Mouse (Mus musculus) left cerebral cortex, adult 18-20 months (tissue): ENCODE measurements around the gene Fam78b. TPM values are rescaled to one million over a fixed set of nuclear protein-coding genes. Genes with fewer than 3 reads are reported as not detected.
A peak's percentile ranks its signal among the peaks of the same experiment; 100 is the strongest.

ENCODE experiments used
- DNase-seq, 2 experiments: peaks; one replicate each; pipeline ENCODE4 v3.0.0; 2021 to 2022; ENCODE audit warnings: low spot score in 2 of 2, mixed read lengths in 1 of 2
- long read RNA-seq, 2 experiments: library from polyadenylated mRNA; stranded (forward); transcript quantifications; one replicate each; pipeline ENCODE4 v2.0.0; 2021
- total RNA-seq, 2 experiments: library from RNA; stranded (reverse); gene quantifications; 2 replicates each; pipeline ENCODE4 v1.2.3; 2021

Gene Fam78b
- 10 to 100 TPM; 29.4 to 29.7 TPM for total RNA-seq
- long read RNA-seq, experiment 1, full-length matches to known transcripts: 20 of 22 reads
- long read RNA-seq, experiment 1, partial matches to known transcripts: 0 of 22 reads
- long read RNA-seq, experiment 1, other reads (novel, unspliced or antisense): 2 of 22 reads
- long read RNA-seq, experiment 2, full-length matches to known transcripts: 8 of 9 reads
- long read RNA-seq, experiment 2, partial matches to known transcripts: 0 of 9 reads
- long read RNA-seq, experiment 2, other reads (novel, unspliced or antisense): 1 of 9 reads

DNA sequence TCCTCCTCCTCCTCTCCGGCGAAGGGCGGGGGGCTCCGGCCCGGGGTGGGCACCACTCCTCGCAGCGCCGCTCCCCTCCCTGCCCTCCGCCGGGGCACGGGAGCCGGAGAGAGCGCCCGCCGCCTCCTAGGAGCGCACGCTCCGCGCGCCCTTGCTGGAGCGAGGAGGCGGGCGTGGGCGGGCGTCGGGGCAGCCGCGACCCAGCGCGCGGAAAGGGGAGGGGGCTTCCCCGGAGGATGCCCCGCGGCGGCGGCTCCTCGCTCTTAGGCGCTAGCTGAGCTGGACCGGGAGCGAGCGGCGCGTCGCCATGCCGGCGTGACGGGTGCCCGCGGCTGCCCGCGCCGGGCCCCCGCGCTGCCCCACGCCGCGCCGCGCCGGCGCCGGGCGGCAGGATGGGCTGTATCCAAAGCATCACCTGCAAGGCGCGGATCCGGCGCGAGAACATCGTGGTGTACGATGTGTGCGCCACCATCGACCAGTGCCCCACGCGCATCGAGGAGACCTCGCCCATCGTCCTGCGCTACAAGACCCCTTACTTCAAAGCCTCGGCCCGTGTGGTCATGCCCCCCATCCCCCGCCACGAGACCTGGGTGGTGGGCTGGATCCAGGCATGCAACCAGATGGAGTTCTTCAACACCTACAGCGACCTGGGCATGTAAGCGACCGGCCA, at the start of gene Fam78b:
Gene Fam78b (plus strand): TSS at position 244 of the 670 bp plus-strand sequence.
- peak; percentile 41 to 48 for DNase-seq

DNA sequence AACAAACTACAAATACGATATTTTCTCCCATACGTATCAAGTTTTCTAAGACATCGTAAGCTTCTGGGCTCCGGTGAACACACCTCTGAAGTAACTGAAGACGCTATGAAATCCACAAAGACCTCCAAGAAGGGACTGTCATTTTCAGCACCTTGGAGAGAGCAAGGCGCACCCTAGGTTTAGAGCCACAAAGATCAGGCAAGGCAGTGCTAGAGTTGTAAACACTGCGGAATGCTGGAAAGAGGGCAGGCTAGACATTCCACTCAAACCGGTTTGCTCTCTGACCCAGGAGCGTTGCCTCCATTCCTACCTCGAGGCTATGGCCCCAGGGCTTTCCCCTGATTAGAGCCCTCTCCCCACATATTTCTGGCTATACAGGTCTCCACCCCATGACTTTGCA, 36.7 kb upstream of the Fam78b start:
- DNase-seq: no peak

DNA sequence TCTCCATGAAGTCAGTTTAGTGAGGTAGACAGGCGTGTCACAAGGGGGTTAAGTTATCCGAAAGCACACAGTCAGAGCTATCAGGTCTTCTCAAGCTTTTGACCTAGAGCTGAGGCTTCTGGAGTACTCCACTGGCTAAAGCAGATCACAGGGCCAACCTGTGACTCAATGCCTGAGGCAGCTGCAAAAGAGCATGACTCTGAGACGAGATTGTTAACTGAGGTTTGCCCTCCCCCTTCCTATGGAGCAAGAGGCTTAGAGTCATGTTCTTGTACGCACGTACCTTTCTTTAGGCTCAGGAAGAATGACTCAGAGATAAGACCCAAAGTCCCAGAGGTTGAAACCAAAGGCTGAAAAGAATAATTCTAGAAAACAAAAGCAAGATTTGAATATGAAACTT, 32.9 kb upstream of the Fam78b start:
- DNase-seq: no peak

DNA sequence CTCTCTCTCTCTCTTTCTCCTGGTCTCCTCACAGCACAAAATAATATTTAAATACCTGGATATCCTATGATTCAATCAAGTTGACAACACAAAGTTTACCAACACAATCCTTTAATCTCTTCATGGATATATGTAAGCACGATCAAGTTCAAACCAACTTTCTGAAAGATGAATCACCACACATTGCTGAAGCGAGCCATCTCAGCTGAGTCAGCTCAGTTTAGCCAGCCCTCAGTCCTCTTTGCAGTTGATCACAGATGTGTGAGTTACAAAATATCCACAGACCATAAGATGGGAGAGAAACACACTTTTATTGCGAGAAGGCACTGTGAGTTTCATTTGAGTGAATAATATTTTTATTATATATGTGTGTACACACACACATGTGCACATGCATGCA, 27.5 kb upstream of the Fam78b start:
- no peak for DNase-seq

DNA sequence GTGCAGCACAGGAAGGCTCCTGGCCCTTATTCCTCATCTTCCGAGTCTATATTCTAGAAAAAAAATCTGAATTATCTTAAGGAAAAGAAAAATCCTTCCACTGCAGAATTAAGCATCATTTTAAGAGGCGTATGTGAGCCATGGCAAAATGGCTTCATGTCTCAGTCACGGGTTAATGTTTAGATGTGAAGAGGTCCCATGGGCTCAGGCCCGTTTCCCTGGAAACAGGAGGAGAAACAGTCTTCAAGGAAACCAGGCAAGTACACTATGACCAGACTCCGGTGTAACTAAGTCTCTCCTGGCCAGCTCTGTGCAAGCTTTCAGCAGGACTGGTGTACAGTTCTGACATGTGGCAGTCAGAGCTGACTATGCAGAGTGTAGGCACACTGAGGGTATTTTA, 22.6 kb upstream of the Fam78b start:
- DNase-seq: no peak

DNA sequence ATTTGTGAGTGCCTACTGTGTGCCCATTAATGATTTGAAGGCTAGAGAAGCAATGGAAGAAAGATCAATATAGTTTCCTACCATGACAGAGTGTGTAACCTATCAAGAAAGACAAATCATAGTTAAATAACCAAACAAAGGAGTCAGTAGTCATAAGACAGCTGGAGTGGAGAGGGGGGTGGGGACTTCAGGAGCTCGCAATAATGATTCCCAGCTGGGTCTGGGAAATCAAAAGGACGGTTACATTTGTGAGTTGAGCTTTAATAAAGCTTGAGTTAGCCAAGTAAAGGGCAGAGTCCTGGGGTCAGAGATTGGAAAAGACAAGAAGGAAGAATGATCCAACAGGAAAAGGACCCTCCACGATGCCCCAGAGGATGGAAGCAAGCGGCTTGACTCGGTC, 7.0 kb upstream of the Fam78b start:
- no peak for DNase-seq

DNA sequence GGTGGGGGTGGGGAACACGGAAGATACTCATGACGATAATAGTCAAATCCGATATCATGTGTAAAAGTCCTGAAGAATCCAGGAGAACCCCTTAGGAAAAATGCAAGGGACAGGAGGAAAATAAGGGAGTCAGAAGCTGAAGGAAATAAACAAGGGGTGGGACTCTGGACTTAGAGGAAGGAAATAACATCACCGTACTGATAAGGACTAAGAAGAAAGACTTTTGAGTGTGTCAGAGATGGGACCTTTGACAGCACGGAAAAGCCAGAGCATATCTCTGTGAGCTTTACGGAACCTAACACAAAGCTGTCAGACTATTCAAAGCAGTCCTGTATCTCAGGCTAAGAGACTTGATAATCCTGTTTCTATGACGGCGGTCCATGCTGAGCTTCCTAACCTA, 5.0 kb upstream of the Fam78b start:
- DNase-seq: no peak

DNA sequence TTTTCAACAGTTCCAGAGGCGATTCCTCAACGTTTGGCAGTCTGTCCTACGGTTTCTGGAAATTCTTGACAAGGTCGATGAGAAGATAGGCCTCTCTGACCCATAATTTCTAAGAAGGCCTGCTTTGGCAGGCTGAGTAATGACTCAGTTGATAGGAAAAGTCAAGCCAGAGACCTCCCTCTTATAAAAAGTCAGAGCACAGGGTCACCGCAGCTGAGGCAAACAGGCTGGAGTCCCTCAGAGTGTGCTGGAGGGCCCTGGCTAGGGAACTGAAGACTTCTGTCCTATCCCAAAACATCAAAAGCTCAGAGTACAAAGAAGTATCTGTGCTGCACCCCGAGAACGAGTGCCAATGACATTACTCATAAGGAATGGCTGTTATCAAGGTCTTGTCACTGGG, 4.4 kb upstream of the Fam78b start:
- no peak for DNase-seq

DNA sequence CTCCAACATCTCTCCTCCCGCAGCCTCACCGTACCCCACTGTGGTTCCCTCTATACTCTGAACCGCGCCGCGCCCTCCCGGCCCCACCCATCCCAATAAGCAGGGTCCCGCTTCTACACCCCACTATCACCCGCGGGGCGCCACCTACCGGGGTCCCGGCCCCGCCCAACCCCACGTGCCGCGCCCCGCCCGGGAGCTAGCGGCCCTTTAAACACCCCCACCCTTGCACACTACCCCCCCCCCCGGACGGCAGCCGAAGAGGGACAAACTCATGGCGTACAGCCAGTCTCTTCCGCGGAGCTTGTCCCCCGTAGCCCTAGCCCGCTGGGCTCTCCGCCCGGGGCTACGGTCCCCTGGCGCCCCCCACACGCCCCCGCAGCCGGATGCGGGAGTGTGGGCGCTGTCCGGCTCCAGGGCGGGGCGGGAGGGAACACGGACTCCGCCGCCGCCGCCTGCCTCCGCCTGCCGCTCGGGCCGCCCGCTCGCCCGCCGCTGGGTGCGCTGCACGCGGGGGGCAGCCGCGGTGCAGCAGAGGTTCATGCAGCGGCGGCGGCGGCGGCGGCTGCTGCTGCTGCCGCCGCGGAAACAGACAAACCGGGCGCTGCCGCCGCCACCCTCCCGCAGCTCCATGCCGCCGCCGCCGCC, 566 bp upstream of the Fam78b start:
- DNase-seq: peak; percentile 64 to 72

DNA sequence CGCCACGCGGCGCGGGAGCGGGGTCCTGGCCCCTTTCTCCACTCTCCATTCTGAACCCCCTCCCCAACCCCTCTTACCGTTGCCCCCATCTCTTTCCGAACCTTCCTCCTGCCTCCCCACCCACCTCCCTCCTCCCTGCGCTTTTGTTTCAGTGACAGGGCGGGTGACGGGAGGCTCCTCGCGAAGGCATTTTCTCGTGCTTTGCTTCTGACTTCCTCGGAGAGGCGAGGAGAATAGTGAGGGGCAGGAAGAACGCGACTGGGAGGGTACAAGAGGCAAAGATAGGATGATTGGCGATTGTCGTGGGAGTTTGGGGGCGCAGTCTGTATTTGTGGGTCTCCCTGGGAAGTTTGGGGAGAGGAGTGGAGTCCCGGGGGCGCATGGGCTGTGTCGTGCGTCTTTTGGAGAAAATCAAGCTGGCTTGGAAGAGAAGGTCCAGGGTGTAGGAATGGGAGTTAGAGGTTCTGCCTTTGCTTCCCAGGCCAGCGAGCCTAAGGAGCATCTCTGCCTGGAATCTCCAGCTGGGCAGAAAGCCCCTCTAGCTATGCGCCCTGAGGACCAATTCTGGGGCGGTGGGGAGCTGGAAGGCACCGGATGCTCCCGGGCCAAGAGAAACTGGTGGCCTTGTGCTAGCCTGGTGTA, 748 bp downstream of the Fam78b start:
- DNase-seq: peak in 1 of 2 experiments; percentile 39

DNA sequence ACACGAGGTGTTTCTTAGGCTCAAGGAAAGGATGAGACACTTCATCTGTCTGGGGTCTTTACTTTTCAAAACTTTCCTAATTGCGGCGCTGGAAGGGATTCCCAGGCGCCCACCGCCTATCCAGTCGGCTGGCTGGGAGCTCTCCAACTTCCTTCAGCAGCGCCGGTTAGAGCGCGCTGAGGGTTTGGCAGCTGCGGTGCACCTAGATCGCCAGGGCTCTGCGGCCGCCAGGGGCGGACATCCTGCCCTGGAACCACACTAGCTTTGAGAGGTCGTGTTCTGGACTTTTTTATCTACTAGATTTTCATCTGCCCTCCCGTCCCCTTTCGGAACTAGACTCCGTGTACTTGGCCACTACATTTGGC, 1.3 kb downstream of the Fam78b start:
- peak; percentile 25 to 45 for DNase-seq

DNA sequence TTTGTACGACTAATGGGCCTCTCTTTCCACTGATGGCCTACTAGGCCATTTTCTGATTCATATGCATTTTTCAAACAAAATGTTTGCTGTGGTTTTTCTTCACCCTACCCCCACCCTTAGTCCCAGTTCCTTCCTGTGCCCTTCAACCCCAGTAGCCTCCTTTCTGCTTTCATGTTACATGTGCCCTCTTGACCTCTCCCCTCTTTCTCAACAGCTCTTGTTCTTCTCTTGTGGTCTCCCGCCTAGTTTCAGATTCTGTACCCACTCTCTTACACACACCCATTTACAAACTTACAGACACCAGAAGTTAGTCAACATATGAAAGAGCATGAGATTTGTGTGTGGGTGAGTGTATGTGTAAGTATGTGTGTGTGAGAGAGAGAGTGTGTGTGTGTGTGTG, 3.4 kb downstream of the Fam78b start:
- no peak for DNase-seq

DNA sequence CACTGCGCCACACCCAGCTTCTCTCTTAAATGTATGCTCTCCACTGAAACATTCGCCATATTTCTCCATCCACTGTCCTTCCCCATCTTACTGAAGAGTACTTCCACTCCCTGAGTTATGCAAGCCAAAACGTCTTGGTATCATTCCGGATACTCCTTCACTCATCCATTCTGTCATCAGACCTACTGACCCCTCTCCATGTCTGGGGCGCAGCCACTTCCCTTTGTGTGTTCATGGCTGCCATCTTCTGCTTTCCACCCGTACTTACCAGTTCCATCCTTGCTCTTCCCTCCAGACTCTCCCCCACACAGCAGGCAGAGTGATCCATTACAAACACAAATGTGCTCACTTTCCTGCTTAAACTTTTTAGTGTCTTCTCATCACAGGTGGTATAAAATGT, 6.1 kb downstream of the Fam78b start:
- DNase-seq: no peak

DNA sequence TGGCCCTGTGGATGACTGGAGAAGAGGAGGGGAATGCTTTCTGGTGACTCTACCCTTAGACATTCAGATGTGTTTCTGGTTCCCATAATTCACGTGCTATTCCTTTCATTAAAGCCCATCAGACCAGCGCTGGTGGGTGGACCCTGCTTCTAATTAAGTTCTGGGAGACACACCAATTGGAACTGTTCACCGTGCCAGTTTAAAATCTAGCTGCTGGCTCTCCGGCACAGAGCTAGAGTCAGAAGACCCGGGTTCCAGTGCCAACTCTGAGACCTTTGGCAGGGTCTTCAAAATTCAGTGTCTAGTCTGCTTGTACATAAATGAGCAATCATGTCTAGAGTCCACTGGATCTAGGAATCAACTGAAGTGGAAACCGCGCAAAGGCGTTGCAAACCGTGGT, 9.0 kb downstream of the Fam78b start:
- no peak for DNase-seq

DNA sequence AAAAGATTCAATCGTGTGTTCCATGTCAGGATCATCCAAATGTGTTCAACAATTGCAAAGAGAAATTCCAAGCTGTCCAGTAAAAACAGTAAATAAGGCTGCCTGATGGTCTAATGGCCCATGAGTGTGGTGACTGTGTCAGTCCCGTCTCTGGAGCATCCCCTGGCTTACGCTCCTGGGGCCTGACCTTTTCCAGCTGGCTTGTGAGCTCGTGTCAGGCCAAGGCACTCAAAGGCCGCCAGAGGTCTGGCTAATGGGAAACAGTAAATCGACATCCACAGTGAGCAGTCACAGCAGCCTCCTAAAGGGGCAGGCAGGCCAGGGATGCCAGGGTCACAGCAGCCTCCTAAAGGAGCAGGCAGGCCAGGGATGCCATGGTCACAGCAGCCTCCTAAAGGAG, 10.1 kb downstream of the Fam78b start:
- no peak for DNase-seq

DNA sequence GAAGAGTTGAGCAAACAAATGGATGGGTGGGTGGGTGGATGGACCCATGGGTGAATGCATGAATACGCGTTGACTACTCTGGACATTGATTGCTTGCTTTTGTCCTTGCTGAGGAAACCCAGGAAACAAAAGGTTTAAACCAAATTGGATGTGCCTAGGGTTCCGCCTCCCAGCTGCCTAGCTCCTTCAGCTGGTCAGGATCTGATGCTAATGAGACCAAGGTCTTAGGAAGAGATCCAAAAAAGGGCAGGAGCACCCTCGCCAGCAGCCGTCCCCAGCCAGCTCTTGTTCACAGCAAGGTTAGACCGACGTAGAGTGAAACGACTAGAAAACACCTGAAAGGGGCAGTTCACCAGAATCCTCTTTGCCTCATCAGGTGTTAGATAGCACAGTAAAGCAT, 11.4 kb downstream of the Fam78b start:
- no peak for DNase-seq

DNA sequence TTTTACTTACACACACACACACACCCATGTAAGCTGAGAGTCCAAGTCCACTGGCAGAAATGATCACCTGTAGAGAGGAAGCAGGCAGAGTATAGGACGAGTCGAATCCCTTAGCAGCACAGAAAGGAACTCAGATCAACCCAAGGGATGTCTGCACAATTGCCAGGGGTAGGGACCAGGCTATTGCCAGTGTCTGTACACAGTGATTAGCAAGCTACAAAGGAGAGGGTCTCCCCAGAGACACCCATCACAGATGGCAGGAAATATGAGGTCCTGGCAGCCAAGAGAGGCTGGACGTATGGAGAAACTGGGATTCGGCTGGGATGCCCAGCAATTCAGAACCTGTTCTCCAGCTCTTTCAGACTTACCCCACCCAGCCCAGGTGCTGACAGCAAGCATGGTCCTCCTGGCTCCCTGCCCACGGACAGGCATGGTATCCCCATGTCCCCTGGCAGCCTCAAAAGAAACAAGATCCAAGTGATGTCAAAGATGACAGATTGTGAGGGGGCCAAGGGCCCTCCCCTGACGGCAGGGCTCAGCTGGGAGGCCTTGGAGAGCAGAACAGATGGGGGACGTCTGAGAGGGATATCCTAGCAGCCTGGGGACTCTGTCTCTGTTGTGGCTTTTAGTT, 12.1 kb downstream of the Fam78b start:
- no peak for DNase-seq

DNA sequence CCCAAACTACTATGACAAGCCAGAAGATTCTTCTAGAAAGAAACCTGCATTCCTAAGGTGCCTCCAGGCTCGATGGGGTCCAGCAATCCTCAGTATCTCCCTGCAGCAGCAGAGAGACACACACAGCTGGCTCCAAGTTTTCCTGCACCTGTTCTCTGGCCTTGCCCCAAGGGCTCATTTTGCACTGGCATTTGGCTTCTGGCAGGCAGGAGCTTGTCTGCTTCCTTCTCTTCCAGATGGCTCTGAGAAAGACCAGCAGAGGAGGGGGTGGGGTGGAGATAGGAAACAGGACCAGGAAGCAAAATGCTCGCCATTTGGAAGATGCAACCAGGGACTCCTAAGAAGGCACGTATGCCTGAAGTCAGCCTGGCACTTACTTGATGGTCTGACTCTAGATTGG, 15.1 kb downstream of the Fam78b start:
- DNase-seq: no peak

DNA sequence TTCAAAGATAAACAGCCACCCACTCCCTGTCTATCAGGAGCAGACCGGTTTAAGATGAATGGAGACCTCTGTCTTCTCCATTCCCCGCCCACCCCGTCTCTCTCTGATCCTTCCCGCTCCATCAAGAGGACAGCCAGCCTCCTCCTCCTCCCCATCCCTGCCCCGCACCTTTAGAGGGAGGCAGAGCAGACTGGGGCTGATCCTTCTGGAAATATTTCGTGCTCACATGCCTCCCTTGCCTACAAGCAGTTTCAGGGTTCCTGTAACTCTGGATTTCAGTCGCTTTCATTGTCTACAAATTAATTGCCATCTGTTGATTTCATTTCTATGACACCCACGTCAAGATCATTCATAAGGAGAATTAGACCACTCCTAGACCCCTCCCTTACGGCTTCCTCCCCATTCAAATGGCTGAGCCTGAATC, 20.8 kb downstream of the Fam78b start:
- DNase-seq: no peak

DNA sequence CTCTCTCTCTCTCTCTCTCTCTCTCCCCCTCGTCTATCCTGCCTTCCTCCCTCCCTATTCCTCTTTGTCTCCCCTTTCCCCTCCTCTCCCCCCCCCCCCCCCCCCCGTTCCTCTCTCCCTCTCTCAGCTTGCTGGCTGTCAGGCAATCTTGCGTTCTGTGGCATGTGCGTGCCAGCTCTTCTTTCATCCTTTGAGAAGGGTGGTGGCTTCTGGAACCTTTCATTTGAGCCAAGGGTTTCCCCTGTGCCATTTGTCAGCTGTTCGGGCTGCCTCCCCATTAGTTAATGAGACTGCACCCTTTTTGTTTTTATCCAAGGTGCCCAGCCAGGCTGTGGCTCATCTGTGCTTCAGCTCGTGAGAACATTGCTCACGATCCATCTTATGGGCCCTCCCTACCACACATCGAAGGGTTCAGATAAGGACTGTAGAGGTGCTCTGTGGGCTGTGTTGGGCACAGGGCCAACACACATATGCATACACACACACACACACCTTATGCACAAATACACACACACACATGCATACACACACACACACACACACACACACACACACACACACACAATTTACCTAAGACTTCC, 21.4 kb downstream of the Fam78b start:
- no peak for DNase-seq

DNA sequence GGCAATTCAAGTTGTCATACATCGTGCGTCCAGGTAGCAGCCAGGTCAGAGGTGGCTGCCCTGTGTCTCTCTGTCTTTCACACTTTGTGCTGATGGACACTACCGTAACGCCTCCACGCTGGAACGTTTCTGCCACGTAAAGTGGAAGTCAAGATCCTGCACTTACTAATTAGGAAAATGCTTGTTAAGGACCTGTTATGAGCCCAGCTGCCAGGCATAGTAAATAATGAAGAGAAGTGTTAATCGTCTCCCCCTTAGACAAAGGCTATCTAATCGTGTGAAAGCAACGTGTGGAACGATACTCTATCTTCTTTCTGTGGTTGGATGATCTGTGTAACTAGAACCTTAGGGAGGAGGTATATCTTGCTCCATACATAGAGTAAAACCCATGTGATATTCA, 22.6 kb downstream of the Fam78b start:
- no peak for DNase-seq
